ENCODE assay signal across 8 mouse cellular contexts in the genomic region with DNA sequence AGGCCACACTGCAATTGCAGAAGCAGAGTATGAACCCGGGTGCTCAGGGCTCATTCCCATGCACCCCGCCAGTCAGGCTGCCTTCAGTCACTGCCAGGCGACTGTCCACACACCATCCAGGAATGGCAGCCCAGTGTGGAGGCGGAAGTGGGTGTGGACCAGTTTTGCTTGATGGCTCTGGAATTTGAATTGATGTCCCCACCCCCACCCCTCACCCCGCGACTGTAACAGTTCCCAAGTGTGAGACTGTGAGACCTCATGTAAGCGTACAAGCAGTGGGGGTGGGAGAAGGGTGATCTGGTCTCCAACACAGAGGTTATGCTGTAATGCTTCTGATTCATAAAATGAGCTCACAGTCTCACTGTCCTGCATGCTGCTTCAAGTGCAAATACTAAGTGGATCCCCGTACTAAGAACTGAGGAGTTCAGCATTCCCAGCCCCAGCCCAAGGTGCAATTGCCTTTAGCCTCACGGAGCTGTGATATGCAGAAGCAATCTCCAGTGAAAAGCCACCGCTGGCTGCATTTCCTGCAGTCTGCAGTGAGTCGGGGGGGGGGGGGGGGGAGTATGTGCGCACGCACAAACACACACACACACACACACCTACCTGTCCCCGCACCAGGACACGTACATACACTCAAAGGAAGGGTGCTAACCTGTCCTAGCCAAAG. TPM values are rescaled to one million over a fixed set of nuclear protein-coding genes. Genes with fewer than 3 reads are reported as not detected.
DNase-seq lines count a peak whose midpoint lies in the region; ATAC-seq lines count a peak whose summit lies in the region.

No protein-coding gene starts in this region.

- H3K36me3 ChIP-seq in kidney, embryonic 14.5 days (ENCODE audit: control insufficient read depth, insufficient read depth, low read length): no peaks in the 10 kb centered on the region
- H3K36me3 ChIP-seq in hindbrain, embryonic 13.5 days: no peaks in the 10 kb centered on the region

- no peak overlapping the region; the same call in 1 of the 2 replicates for H3K4me3 ChIP-seq in kidney, embryonic 14.5 days (ENCODE audit: low read length)
- H3K4me3 ChIP-seq in hindbrain, embryonic 13.5 days: no peak overlapping the region; the same call in 1 of the 2 replicates

- no peaks in the 10 kb centered on the region for H3K27me3 ChIP-seq in kidney, embryonic 14.5 days (ENCODE audit: control insufficient read depth, insufficient read depth, low read length)
- H3K27me3 ChIP-seq in hindbrain, embryonic 13.5 days: no peaks in the 10 kb centered on the region

- 21% methylated on average over 14 of the region's 15 CpGs for WGBS in kidney, embryonic 14.5 days
- WGBS in hindbrain, embryonic 13.5 days: 44% methylated on average over 15 of the region's 15 CpGs

- 0 out of 2 replicates have a peak, but pooled peaks cover 4% of the 10 kb centered on the region for H3K9me3 ChIP-seq in kidney, embryonic 14.5 days (ENCODE audit: control insufficient read depth, low read length)
- no peaks in the 10 kb centered on the region for H3K9me3 ChIP-seq in hindbrain, embryonic 13.5 days

- no peak overlapping the region for H3K27ac ChIP-seq in kidney, embryonic 14.5 days (ENCODE audit: low read depth, low read length)
- H3K27ac ChIP-seq in hindbrain, embryonic 13.5 days: no peak overlapping the region

- DNase-seq in kidney, adult 8-10 months: no peak
- peak; percentile 91 for DNase-seq in R1 (ENCODE audit: low read depth, low spot score)
- DNase-seq in lung, postnatal 36 days: peak; percentile 71
- no peak for DNase-seq in left cerebral cortex, postnatal 10 days (ENCODE audit: extremely low spot score in 1 of 2, low spot score in 2 of 2)
- DNase-seq in spleen, postnatal 36 days (ENCODE audit: low spot score in 2 of 2): no peak
- no peak for DNase-seq in gastrocnemius, postnatal 14 days

- intact Hi-C loops in left cerebral cortex, postnatal 10 days (cut with DNase I): no loop called here
- intact Hi-C loops in gastrocnemius, postnatal 14 days (cut with DNase I; ENCODE audit: low total_unique reads): no loop called here

- H3K4me1 ChIP-seq in kidney, embryonic 14.5 days (ENCODE audit: control insufficient read depth, insufficient read depth, low read length): peaks cover 63% of the 10 kb centered on the region
- peaks cover 76% of the 10 kb centered on the region for H3K4me1 ChIP-seq in hindbrain, embryonic 13.5 days (replicated peaks)

- H3K9ac ChIP-seq in kidney, embryonic 14.5 days (ENCODE audit: low read depth, low read length): no peak overlapping the region
- peak overlapping the region; percentile 59; the same call in 1 of the 2 replicates for H3K9ac ChIP-seq in hindbrain, embryonic 13.5 days

- peak overlapping the region; percentile 85; the same call in 1 of the 2 replicates for H3K4me2 ChIP-seq in kidney, embryonic 14.5 days (replicated peaks; ENCODE audit: low read depth, low read length)
- peak overlapping the region; percentile 93 for H3K4me2 ChIP-seq in hindbrain, embryonic 13.5 days

- peak; percentile 3; the same call in 1 of the 2 replicates for ATAC-seq in kidney, embryonic 14.5 days (ENCODE audit: low FRiP score, low TSS enrichment)
- no peak for ATAC-seq in hindbrain, embryonic 13.5 days (ENCODE audit: low FRiP score)

RNA-seq across cellular contexts. Expression of a gene that starts 28.4 kb away (rescaled TPM):
- polyA plus RNA-seq in kidney, embryonic 14.5 days (2014; fragmentation: Nextera tagmentation; extraction: Ambion mirVana): 5.8 and 9.3 TPM in 2 replicates
- 4.5 and 5.1 TPM in 2 replicates for polyA plus RNA-seq in hindbrain, embryonic 13.5 days (2015; fragmentation: Nextera tagmentation; extraction: Ambion mirVana)
- total RNA-seq in left cerebral cortex, postnatal 10 days (2021): 10 to 100 TPM; 12.3 to 13.5 TPM
- total RNA-seq in gastrocnemius, postnatal 14 days (2021): 10 to 100 TPM; 10.8 to 11.2 TPM

RNA-seq across cellular contexts. Expression of a gene that starts 42.0 kb away (rescaled TPM):
- 0.24 and 0.51 TPM in 2 replicates for polyA plus RNA-seq in kidney, embryonic 14.5 days (2014; fragmentation: Nextera tagmentation; extraction: Ambion mirVana)
- polyA plus RNA-seq in hindbrain, embryonic 13.5 days (2015; fragmentation: Nextera tagmentation; extraction: Ambion mirVana): 3.5 and 3.8 TPM in 2 replicates
- total RNA-seq in left cerebral cortex, postnatal 10 days (2021): 1 to 10 TPM; 7.0 to 8.5 TPM
- under 1 TPM; 0.23 to 0.24 TPM for total RNA-seq in gastrocnemius, postnatal 14 days (2021)

Comparison
In these comparisons a context has a peak if more than half of its experiments do, and no peak if none do; other contexts are left out.
1. DNase-seq: peak in R1 (single experiment) and lung, postnatal 36 days (single experiment); none in kidney, adult 8-10 months (0 of 2), left cerebral cortex, postnatal 10 days (0 of 2), spleen, postnatal 36 days (0 of 2) and gastrocnemius, postnatal 14 days (single experiment).
2. RNA of a gene that starts 42.0 kb away (total RNA-seq): 7.0 to 8.5 TPM in left cerebral cortex, postnatal 10 days; 0.23 to 0.24 TPM in gastrocnemius, postnatal 14 days; every median in the first group is over 4 times any median in the second.